Mouse (Mus musculus) embryonic facial prominence, embryonic 13.5 days (tissue): ENCODE data around the gene Hemgn. TPM values are rescaled to one million over a fixed set of nuclear protein-coding genes. Genes with fewer than 3 reads are reported as not detected.

Experiments used
- ATAC-seq: fragments of 200-750 bp; cut with Nextera tagmentation; 2 replicates; pipeline ENCODE4 v1.8.0; 2017; ENCODE audit warnings: low read depth; ENCODE audit not compliant: insufficient number of reproducible peaks, insufficient read depth, low FRiP score, low TSS enrichment
- H3K27ac ChIP-seq: fragments of 300-500 bp; sonication (generic); 2 replicates; pipeline ENCODE4 v1.5.1; 2015; ENCODE audit warnings: moderate library complexity, mild to moderate bottlenecking, inconsistent platforms
- H3K27me3 ChIP-seq: fragments of 300-500 bp; sonication (generic); 2 replicates; pipeline ENCODE4 v1.6.1; 2015; ENCODE audit warnings: mild to moderate bottlenecking, inconsistent platforms
- H3K36me3 ChIP-seq: fragments of 300-500 bp; sonication (generic); 2 replicates; pipeline ENCODE4 v1.6.1; 2015; ENCODE audit warnings: mild to moderate bottlenecking, inconsistent platforms
- H3K4me1 ChIP-seq: fragments of 300-500 bp; sonication (generic); 2 replicates; pipeline ENCODE4 v1.6.1; 2015; ENCODE audit warnings: inconsistent platforms
- H3K4me2 ChIP-seq: fragments of 300-500 bp; sonication (generic); 2 replicates; pipeline ENCODE4 v1.6.1; 2015; ENCODE audit warnings: moderate library complexity, mild to moderate bottlenecking, inconsistent platforms
- H3K4me3 ChIP-seq: fragments of 300-500 bp; sonication (generic); 2 replicates; pipeline ENCODE4 v1.5.1; 2015; ENCODE audit warnings: mild to moderate bottlenecking, inconsistent platforms
- H3K9ac ChIP-seq: fragments of 300-500 bp; sonication (generic); 2 replicates; pipeline ENCODE4 v1.6.1; 2015; ENCODE audit warnings: mild to moderate bottlenecking, inconsistent platforms
- H3K9me3 ChIP-seq: fragments of 300-500 bp; sonication (generic); 2 replicates; pipeline ENCODE4 v1.6.1; 2016; ENCODE audit warnings: inconsistent platforms
- WGBS: fragments of 180-500 bp; shearing (Covaris S2); methylation state at CpG from one replicate; pipeline ENCODE4 v1.1.7; 2015; ENCODE audit warnings: mixed read lengths; 5-methylcytosine and 5-hydroxymethylcytosine counted together
- polyA plus RNA-seq: library from polyadenylated mRNA; unstranded; fragments of >200 nt; fragmentation: Nextera tagmentation; extraction: Ambion mirVana; gene quantifications from 2 replicates; pipeline ENCODE4 v1.2.1, GENCODE M21; 2015

The Hemgn gene
- polyA plus RNA-seq, 1 experiment from 2014 or later: 0.87 TPM

DNA sequence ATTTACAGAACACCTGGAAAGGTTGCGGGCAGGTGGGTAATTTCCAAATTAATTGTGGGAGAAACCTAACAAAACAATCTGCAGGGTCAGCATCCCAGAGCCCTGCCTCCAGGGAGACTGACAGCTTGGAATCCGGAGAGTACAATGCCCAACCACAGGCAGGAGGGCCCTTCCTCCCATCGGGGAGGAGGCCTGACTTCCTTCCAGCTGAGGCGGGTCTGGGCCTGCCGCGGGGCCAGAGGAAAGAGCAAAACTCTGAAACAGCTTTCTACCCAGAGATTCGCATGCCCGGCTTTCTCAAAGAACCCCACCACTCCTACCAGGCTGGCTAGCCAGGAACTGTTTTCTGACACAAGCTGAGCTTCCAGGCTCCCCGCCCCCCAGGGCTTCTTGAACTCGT, 60.3 kb downstream of the Hemgn start:
- H3K27ac ChIP-seq: peak overlapping the region; percentile 58; the same call in 1 of the 2 replicates
- H3K4me3 ChIP-seq: no peak overlapping the region

DNA sequence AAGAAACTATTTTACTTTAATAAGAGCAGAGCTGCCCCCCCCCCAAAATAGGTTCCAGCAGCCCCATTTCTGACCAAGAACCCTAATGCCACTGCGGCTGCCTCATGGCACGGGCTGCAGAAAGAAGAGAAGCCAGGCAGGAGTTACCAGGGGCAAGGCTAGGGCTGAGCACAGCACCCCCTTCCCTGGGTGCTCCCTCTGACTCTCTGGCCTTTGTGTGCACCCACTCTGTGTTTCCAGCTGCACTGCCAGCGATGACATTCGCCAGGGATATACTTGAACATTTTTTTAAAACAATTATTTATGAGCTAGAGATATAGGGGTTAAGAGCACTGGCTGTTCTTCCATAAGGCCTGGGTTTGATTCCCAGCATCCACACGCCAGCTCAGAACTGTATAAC, 63.8 kb downstream of the Hemgn start:
- H3K4me3 ChIP-seq: no peak overlapping the region
- no peak for ATAC-seq
- 34% methylated on average over 5 of the region's 5 CpGs for WGBS
- no peak overlapping the region for H3K4me2 ChIP-seq
- H3K9me3 ChIP-seq: no peaks in the 10 kb centered on the region
- peaks cover 97% of the 10 kb centered on the region for H3K27me3 ChIP-seq
- H3K36me3 ChIP-seq: no peaks in the 10 kb centered on the region
- H3K9ac ChIP-seq: no peak overlapping the region
- H3K27ac ChIP-seq: no peak overlapping the region
- peaks cover 10% of the 10 kb centered on the region for H3K4me1 ChIP-seq

More for the DNA sequence above, 60.3 kb downstream of the Hemgn start:
- ATAC-seq: no peak
- Histone ChIP-seq H3K4me2 (0 out of 2 replicates have a peak overlapping the region, but pooled peaks have one; percentile 16), H3K4me1 (peaks cover 5% of the 10 kb centered on the region; the same call in 1 of the 2 replicates), H3K9me3 (no peaks in the 10 kb centered on the region), H3K9ac (no peak overlapping the region), H3K36me3 (no peaks in the 10 kb centered on the region), H3K27me3 (peaks cover 85% of the 10 kb centered on the region)
- WGBS: 10% methylated on average over 10 of the region's 10 CpGs

GRCm38 (mm10) chr4:46348897-46349296, 64.4 kb downstream of the Hemgn start:
- Histone ChIP-seq H3K4me2 (no peak overlapping the region), H3K4me1 (peaks cover 16% of the 10 kb centered on the region), H3K27ac (no peak overlapping the region), H3K4me3 (no peak overlapping the region), H3K36me3 (no peaks in the 10 kb centered on the region), H3K9ac (no peak overlapping the region), H3K9me3 (no peaks in the 10 kb centered on the region), H3K27me3 (peaks cover 99% of the 10 kb centered on the region)
- ATAC-seq: no peak
- 22% methylated on average over 9 of the region's 9 CpGs for WGBS

DNA sequence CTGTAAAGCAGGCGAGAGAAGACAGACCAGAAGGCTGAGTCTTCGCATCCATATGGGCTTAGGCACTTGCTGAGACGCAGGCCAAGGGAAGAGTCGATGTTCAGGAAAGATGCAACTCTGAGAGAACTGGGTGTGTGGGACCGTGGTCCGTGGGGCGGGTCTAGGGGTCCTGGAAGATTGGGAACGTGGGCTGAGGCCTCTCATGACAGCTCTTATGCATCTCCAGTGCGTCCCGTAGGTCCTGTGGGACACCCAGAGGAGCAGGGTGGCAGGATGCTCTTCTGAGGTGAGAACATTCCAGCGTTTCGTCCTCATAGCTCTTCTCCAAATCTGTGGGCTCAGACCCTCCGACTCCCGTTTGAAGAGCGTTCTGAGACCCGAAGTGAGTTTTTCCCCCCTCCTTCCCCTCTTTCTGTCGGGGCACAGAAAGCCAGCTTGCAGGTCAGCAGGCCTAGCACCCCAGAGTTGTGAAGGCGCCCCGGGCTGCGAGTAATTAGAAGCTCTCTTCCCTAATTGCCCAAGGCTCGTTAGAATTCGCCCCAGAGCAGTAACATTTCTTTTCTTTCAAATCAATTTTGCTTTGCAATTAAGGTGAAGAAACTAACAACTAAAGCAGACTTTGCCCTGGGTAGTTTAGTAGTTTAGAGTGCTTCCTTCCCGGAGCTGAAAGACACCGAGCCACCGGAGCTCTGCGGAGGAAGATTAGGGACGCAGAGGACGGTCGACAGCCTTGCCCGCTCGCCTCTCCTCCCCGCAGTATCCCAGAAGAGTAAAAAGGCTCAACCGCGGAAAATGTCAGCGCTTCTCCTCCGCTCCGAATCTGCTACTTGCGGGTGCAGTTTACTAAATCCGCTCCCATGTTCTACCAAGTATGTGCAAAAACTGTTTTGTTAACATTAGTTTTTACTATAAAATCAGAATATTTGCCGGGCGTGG, 65.5 kb downstream of the Hemgn start:
- no peak for ATAC-seq
- no peak overlapping the region for H3K4me3 ChIP-seq
- H3K4me1 ChIP-seq: peaks cover 19% of the 10 kb centered on the region
- peaks cover 99% of the 10 kb centered on the region for H3K27me3 ChIP-seq
- H3K9ac ChIP-seq: no peak overlapping the region
- no peaks in the 10 kb centered on the region for H3K36me3 ChIP-seq
- no peak overlapping the region for H3K27ac ChIP-seq
- WGBS: 2% methylated on average over 41 of the region's 41 CpGs
- H3K4me2 ChIP-seq: no peak overlapping the region; the same call in 1 of the 2 replicates
- no peaks in the 10 kb centered on the region for H3K9me3 ChIP-seq

- no peaks in the 10 kb centered on the region for H3K9me3 ChIP-seq
- H3K4me3 ChIP-seq: no peak overlapping the region
- no peak overlapping the region; the same call in 1 of the 2 replicates for H3K4me2 ChIP-seq
- no peaks in the 10 kb centered on the region for H3K36me3 ChIP-seq
- H3K9ac ChIP-seq: no peak overlapping the region
- H3K27me3 ChIP-seq: peaks cover 99% of the 10 kb centered on the region
- peaks cover 25% of the 10 kb centered on the region for H3K4me1 ChIP-seq
- ATAC-seq: no peak
- WGBS: 4% methylated on average over 4 of the region's 4 CpGs
- H3K27ac ChIP-seq: no peak overlapping the region
Observed at GRCm38 (mm10) chr4:46347141-46347540, 66.2 kb downstream of the Hemgn start.

DNA sequence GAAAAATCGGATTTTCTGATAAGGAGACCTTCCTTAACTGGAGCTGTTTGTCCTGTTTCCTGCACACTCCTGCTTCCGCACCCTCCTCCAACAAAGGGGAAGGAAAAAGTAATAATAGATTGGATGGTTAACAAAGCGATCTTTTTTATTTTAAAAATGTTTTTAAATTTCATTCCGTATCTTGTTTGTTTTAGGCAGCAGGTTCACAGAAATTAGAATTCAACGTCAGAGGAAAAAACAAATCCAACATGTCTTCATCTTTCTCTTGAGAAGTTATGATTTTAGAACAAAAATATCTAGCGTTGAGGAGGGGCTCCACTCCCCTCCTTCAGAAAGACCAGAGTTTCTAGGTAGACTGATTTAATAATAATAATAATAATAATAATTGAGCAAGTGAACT, 67.1 kb downstream of the Hemgn start:
- ATAC-seq: no peak
- no peaks in the 10 kb centered on the region for H3K9me3 ChIP-seq
- H3K9ac ChIP-seq: no peak overlapping the region
- H3K27me3 ChIP-seq: peaks cover 99% of the 10 kb centered on the region
- H3K36me3 ChIP-seq: no peaks in the 10 kb centered on the region
- H3K4me3 ChIP-seq: no peak overlapping the region
- H3K27ac ChIP-seq: no peak overlapping the region
- 18% methylated on average over 6 of the region's 6 CpGs for WGBS
- no peak overlapping the region for H3K4me2 ChIP-seq
- H3K4me1 ChIP-seq: peaks cover 25% of the 10 kb centered on the region

DNA sequence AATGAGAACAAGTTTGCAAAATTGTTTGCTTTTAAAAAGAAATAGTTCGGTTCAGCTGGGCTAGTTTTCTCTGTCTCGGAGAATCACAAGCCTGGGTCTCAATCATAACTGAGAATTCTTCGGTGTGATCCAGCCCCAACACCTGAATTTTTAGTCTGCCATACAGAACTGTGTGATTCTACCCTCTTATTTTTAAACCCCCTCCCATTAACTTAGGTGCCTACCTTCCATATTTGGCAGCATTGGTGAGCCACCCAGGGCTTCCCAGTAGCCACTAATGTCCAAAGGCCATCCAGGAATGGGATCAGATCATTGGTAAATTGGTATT, 67.6 kb downstream of the Hemgn start:
- Histone ChIP-seq H3K27me3 (peaks cover 99% of the 10 kb centered on the region), H3K27ac (no peak overlapping the region), H3K4me1 (peaks cover 25% of the 10 kb centered on the region), H3K9ac (no peak overlapping the region), H3K36me3 (no peaks in the 10 kb centered on the region), H3K4me3 (0 out of 2 replicates have a peak overlapping the region, but pooled peaks have one; percentile 44), H3K4me2 (0 out of 2 replicates have a peak overlapping the region, but pooled peaks have one; percentile 58), H3K9me3 (no peaks in the 10 kb centered on the region)
- ATAC-seq: no peak
- 16% methylated on average over 3 of the region's 3 CpGs for WGBS

DNA sequence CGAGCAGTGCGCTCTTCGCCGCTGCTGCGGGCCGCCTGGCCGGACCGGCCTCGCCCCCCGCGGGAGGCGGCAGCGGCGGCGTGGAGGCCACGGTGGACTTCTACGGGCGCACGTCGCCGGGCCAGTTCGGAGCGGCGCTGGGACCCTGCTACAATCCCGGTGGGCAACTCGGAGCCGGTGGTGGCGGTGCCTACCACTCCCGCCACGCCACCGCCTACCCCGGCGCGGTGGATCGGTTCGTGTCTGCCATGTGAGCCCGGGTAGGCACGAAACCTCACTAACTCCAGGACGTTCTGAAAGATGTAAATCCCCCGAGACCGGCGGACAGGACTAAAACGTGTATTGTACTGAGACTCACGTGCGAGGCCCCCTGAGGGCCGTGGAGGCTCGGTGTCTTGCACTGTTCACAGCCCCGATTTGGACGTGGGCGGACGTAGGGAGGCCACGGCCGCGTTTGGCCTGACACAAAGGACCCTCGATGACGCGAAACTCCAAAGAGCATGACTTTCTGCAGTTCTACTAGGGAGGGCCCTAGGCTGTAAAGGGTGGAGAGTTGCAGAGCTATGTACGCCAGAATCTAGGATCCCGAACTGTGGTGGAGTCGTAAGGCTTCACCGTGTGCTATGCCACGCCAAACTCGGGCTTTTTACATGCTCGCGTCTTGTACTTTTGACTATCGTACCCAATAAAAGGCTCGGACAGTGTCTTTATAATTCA, 68.1 kb downstream of the Hemgn start:
- H3K4me3 ChIP-seq: peak overlapping the region; percentile 44
- peaks cover 25% of the 10 kb centered on the region for H3K4me1 ChIP-seq
- H3K36me3 ChIP-seq: no peaks in the 10 kb centered on the region
- ATAC-seq: no peak
- H3K4me2 ChIP-seq: peak overlapping the region; percentile 58
- peak overlapping the region; percentile 32 for H3K9ac ChIP-seq
- WGBS: 3% methylated on average over 49 of the region's 67 CpGs
- H3K27ac ChIP-seq: no peak overlapping the region
- peaks cover 99% of the 10 kb centered on the region for H3K27me3 ChIP-seq
- H3K9me3 ChIP-seq: no peaks in the 10 kb centered on the region

GRCm38 (mm10) chr4:46344288-46344687, 69.0 kb downstream of the Hemgn start:
- H3K9ac ChIP-seq: peak overlapping the region; percentile 32; the same call in 1 of the 2 replicates
- peaks cover 30% of the 10 kb centered on the region for H3K4me1 ChIP-seq
- H3K4me2 ChIP-seq: peak overlapping the region; percentile 58
- no peak overlapping the region for H3K27ac ChIP-seq
- H3K36me3 ChIP-seq: no peaks in the 10 kb centered on the region
- peak overlapping the region; percentile 44 for H3K4me3 ChIP-seq
- H3K27me3 ChIP-seq: peaks cover 99% of the 10 kb centered on the region
- H3K9me3 ChIP-seq: no peaks in the 10 kb centered on the region
- no peak for ATAC-seq
- WGBS: under 1% methylated on average over 51 of the region's 51 CpGs
